Comparison of ENCODE assay signal across 20 mouse cellular contexts in genomic region chr14:115869127-115869526, GRCm38 (mm10).
DNase-seq lines count a peak whose midpoint lies in the region; ATAC-seq and TF ChIP-seq lines count a peak whose summit lies in the region.
"Had no signal": no experiment of that assay in that cellular context is flagged by ENCODE, and none has a peak within 500 bp of the region (broad histone marks: within the 10 kb centered on the region; RNA-seq: fewer than 3 reads in every experiment).

No protein-coding gene starts in this region.

- H3K4me2 ChIP-seq in kidney, embryonic 15.5 days: no peak overlapping the region
- H3K4me2 ChIP-seq: embryonic facial prominence, embryonic 12.5 days; heart, embryonic 13.5 days; hindbrain, embryonic 13.5 days had no signal

- H3K36me3 ChIP-seq in kidney, embryonic 15.5 days: no peaks in the 10 kb centered on the region
- no peaks in the 10 kb centered on the region for H3K36me3 ChIP-seq in heart, adult 2 months (ENCODE audit: control insufficient read depth, insufficient read depth, low read length)
- H3K36me3 ChIP-seq: embryonic facial prominence, embryonic 12.5 days; G1E; heart, embryonic 13.5 days; hindbrain, embryonic 13.5 days had no signal

- no peaks in the 10 kb centered on the region for H3K4me1 ChIP-seq in kidney, embryonic 15.5 days
- no peaks in the 10 kb centered on the region for H3K4me1 ChIP-seq in heart, adult 2 months (ENCODE audit: control insufficient read depth, insufficient read depth, low read length)
- H3K4me1 ChIP-seq: embryonic facial prominence, embryonic 12.5 days; heart, embryonic 13.5 days; hindbrain, embryonic 13.5 days had no signal

- no peaks in the 10 kb centered on the region for H3K9me3 ChIP-seq in kidney, embryonic 15.5 days (replicated peaks)
- H3K9me3 ChIP-seq: embryonic facial prominence, embryonic 12.5 days; heart, embryonic 13.5 days; hindbrain, embryonic 13.5 days had no signal

- 75% methylated on average over 3 of the region's 3 CpGs for WGBS in kidney, embryonic 15.5 days
- WGBS in heart, adult 2 months: 72% methylated on average over 3 of the region's 3 CpGs

- no peak overlapping the region for H3K9ac ChIP-seq in kidney, embryonic 15.5 days
- no peak overlapping the region for H3K9ac ChIP-seq in heart, adult 2 months (ENCODE audit: low read depth, low read length)
- H3K9ac ChIP-seq: embryonic facial prominence, embryonic 12.5 days; heart, embryonic 13.5 days; hindbrain, embryonic 13.5 days had no signal

- H3K4me3 ChIP-seq in kidney, embryonic 15.5 days (replicated peaks): no peak overlapping the region
- H3K4me3 ChIP-seq in heart, adult 2 months: no peak overlapping the region
- H3K4me3 ChIP-seq: embryonic facial prominence, embryonic 12.5 days; heart, embryonic 13.5 days; hindbrain, embryonic 13.5 days had no signal

- no peaks in the 10 kb centered on the region for H3K27me3 ChIP-seq in kidney, embryonic 15.5 days
- no peaks in the 10 kb centered on the region for H3K27me3 ChIP-seq in heart, adult 2 months (ENCODE audit: control insufficient read depth, insufficient read depth, low read length)
- H3K27me3 ChIP-seq: embryonic facial prominence, embryonic 12.5 days; heart, embryonic 13.5 days; hindbrain, embryonic 13.5 days had no signal

- peak overlapping the region; percentile 70; the same call in 1 of the 2 replicates for H3K27ac ChIP-seq in kidney, embryonic 15.5 days
- no peak overlapping the region for H3K27ac ChIP-seq in heart, adult 2 months
- H3K27ac ChIP-seq: embryonic facial prominence, embryonic 12.5 days; heart, embryonic 13.5 days; hindbrain, embryonic 13.5 days; hindbrain, postnatal 0 days had no signal

- TF ChIP-seq EP300 in heart, adult 2 months (IDR thresholded peaks at IDR 0.05; ENCODE audit: insufficient read depth, low read depth, low read length): no peak

- no peak for TF ChIP-seq CTCF in heart, adult 2 months (IDR thresholded peaks at IDR 0.05)

- peak; percentile 84 for ATAC-seq in kidney, embryonic 15.5 days (replicated peaks; ENCODE audit: low FRiP score)
- ATAC-seq: CD4-positive, CD25-positive, alpha-beta regulatory T cell, adult 4 months; forebrain, embryonic 16.5 days; hindbrain, postnatal 0 days had no signal

- no peak for TF ChIP-seq POLR2A in heart, adult 2 months (IDR thresholded peaks at IDR 0.05; ENCODE audit: insufficient read depth, low read depth, low read length)

- peak; percentile 43 for DNase-seq in heart, adult 11 months
- no peak for DNase-seq in heart, postnatal 4 days
- peak; percentile 19 to 45 for DNase-seq in kidney, postnatal 25 days
- DNase-seq in cerebellum, postnatal 36 days: no peak
- DNase-seq in heart, adult 2 months: no peak
- no peak for DNase-seq in Muller cell, postnatal 12 days (ENCODE audit: inconsistent ontology term)
- DNase-seq: adrenal gland, postnatal 14 days; B cell, adult 2 months; cerebellum, adult 11-12 months; cerebellum, adult 9-10 months; embryo, embryonic 11 days; gastrocnemius, postnatal 10 days had no signal

- intact Hi-C loops in heart, adult 2 months (cut with DNase I): no loop called here

- no peaks in the 10 kb centered on the region for H3K79me2 ChIP-seq in heart, adult 2 months (replicated peaks; ENCODE audit: control insufficient read depth, insufficient read depth, low read length)

Comparison
In these comparisons a context has a peak if more than half of its experiments do, and no peak if none do; other contexts are left out.
1. DNase-seq: peak in heart, adult 11 months (single experiment) and kidney, postnatal 25 days (2 of 2); none in heart, postnatal 4 days (single experiment), cerebellum, postnatal 36 days (0 of 2), heart, adult 2 months (0 of 2) and Muller cell, postnatal 12 days (single experiment).